Mouse (Mus musculus): ENCODE results near the gene Msl3l2.

- TF ChIP-seq CTCF (IDR thresholded peaks at IDR 0.05; ENCODE audit: low read depth) (no peak), EP300 (IDR thresholded peaks at IDR 0.05; ENCODE audit: low read depth) (no peak)
Measured at GRCm38 (mm10) chr10:56062746-56063145, 44.0 kb upstream of the Msl3l2 start.
